Mouse (Mus musculus): ENCODE results near the gene Slc16a9. TPM values are rescaled to one million over a fixed set of nuclear protein-coding genes. Genes with fewer than 3 reads are reported as not detected.
"Not testable (repeated sequence)": the region's sequence is repeated elsewhere in the genome, so short reads cannot be mapped to it uniquely, and the experiment has no call there.

The Slc16a9 gene
- total RNA-seq (2015; ENCODE audit: low replicate concordance): 0.84 and 2.5 TPM in 2 replicates
- 0.42 and 1.6 TPM in 2 replicates for total RNA-seq (2017; ENCODE audit: low replicate concordance)

GRCm38 (mm10) chr10:70244921-70245558 is at the start of gene Slc16a9:
TSS of gene Slc16a9 (plus strand) at chr10:70245100.
- ATAC-seq (replicated peaks; ENCODE audit: low FRiP score, poor library complexity, severe bottlenecking): no peak

GRCm38 (mm10) chr10:70195279-70195678 is 49.6 kb upstream of the Slc16a9 start:
- no peak for ATAC-seq (replicated peaks; ENCODE audit: low FRiP score, poor library complexity, severe bottlenecking)

GRCm38 (mm10) chr10:70195786-70196185 is 49.1 kb upstream of the Slc16a9 start:
- no peak for ATAC-seq (replicated peaks; ENCODE audit: low FRiP score, poor library complexity, severe bottlenecking)

GRCm38 (mm10) chr10:70196666-70197065 is 48.2 kb upstream of the Slc16a9 start:
- ATAC-seq (replicated peaks; ENCODE audit: low FRiP score, poor library complexity, severe bottlenecking): no peak

GRCm38 (mm10) chr10:70197601-70198000 is 47.3 kb upstream of the Slc16a9 start:
- no peak for ATAC-seq (replicated peaks; ENCODE audit: low FRiP score, poor library complexity, severe bottlenecking)

- ATAC-seq (replicated peaks; ENCODE audit: low FRiP score, poor library complexity, severe bottlenecking): no peak
Measured at GRCm38 (mm10) chr10:70198012-70198411, 46.9 kb upstream of the Slc16a9 start.

- no peak for ATAC-seq (replicated peaks; ENCODE audit: low FRiP score, poor library complexity, severe bottlenecking)
Measured at GRCm38 (mm10) chr10:70198951-70199463, 45.9 kb upstream of the Slc16a9 start.

GRCm38 (mm10) chr10:70199466-70200210 is 45.3 kb upstream of the Slc16a9 start:
- ATAC-seq (replicated peaks; ENCODE audit: low FRiP score, poor library complexity, severe bottlenecking): no peak

- no peak for ATAC-seq (replicated peaks; ENCODE audit: low FRiP score, poor library complexity, severe bottlenecking)
Measured at GRCm38 (mm10) chr10:70200889-70201500, 43.9 kb upstream of the Slc16a9 start.

- no peak for ATAC-seq (replicated peaks; ENCODE audit: low FRiP score, poor library complexity, severe bottlenecking)
Measured at GRCm38 (mm10) chr10:70204505-70205399, 40.1 kb upstream of the Slc16a9 start, which contains the start of gene Mrln. TSS of gene Mrln (plus strand) at chr10:70204664.

- no peak for ATAC-seq (replicated peaks; ENCODE audit: low FRiP score, poor library complexity, severe bottlenecking)
Measured at GRCm38 (mm10) chr10:70211281-70211680, 33.6 kb upstream of the Slc16a9 start.

GRCm38 (mm10) chr10:70220971-70221370 is 23.9 kb upstream of the Slc16a9 start:
- ATAC-seq (replicated peaks; ENCODE audit: low FRiP score, poor library complexity, severe bottlenecking): no peak

GRCm38 (mm10) chr10:70222231-70222630 is 22.7 kb upstream of the Slc16a9 start:
- ATAC-seq (replicated peaks; ENCODE audit: low FRiP score, poor library complexity, severe bottlenecking): not testable (repeated sequence)

- no peak for ATAC-seq (replicated peaks; ENCODE audit: low FRiP score, poor library complexity, severe bottlenecking)
Measured at GRCm38 (mm10) chr10:70224571-70224970, 20.3 kb upstream of the Slc16a9 start.

GRCm38 (mm10) chr10:70225760-70226159 is 19.1 kb upstream of the Slc16a9 start:
- ATAC-seq (replicated peaks; ENCODE audit: low FRiP score, poor library complexity, severe bottlenecking): no peak

GRCm38 (mm10) chr10:70226608-70227007 is 18.3 kb upstream of the Slc16a9 start:
- no peak for ATAC-seq (replicated peaks; ENCODE audit: low FRiP score, poor library complexity, severe bottlenecking)

GRCm38 (mm10) chr10:70230352-70230751 is 14.5 kb upstream of the Slc16a9 start:
- no peak for ATAC-seq (replicated peaks; ENCODE audit: low FRiP score, poor library complexity, severe bottlenecking)

- no peak for ATAC-seq (replicated peaks; ENCODE audit: low FRiP score, poor library complexity, severe bottlenecking)
Measured at GRCm38 (mm10) chr10:70237936-70238335, 7.0 kb upstream of the Slc16a9 start.

- no peak for ATAC-seq (replicated peaks; ENCODE audit: low FRiP score, poor library complexity, severe bottlenecking)
Measured at GRCm38 (mm10) chr10:70242751-70243444, 2.0 kb upstream of the Slc16a9 start.
